Mouse (Mus musculus): Measurements from ENCODE around the gene Dusp22. TPM values are rescaled to one million over a fixed set of nuclear protein-coding genes. Genes with fewer than 3 reads are reported as not detected.

Gene Dusp22
- total RNA-seq, 2 experiments from 2014 or later, result 24.9 to 32.8 TPM

DNA sequence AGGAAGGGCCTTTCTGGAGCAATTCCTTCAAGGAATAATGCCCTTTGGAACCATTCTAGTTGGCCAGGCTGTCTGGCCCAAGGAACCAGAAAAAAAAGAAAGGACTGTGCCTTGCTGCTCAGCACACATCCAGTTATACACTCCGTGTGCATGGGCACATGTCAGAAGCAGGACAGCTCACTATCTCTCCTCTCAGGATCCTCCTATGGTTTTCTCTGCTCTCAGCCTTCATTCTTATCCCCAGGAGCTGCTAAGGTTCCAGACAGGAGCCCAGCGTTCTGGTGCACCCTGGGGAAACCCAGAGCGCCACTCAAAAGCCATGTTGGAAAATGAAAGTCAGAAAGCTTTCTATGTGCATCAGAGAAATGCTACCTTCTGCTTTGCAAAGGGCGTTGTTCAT lies 55.8 kb downstream of the Dusp22 start:
- DNase-seq, result no peak

DNA sequence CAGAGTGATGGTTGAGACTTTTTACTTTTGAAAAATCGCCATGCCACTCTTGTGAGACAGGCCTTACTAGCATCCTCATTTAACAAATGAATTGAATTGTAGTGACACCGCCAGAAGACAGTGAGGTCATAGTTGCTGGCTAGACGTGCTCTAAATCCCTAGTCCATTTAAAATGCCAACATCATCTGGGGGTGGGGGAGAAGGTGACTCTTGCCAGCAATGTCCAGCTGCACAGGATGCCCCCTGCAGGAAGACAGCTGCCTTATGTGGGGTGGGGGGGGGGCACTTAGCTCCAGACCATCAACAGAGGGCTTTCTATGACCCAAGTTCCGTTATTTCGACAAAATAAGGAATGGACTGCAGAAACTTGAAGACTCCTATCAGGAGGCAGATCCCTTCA lies 56.8 kb downstream of the Dusp22 start:
- no peak for DNase-seq

DNA sequence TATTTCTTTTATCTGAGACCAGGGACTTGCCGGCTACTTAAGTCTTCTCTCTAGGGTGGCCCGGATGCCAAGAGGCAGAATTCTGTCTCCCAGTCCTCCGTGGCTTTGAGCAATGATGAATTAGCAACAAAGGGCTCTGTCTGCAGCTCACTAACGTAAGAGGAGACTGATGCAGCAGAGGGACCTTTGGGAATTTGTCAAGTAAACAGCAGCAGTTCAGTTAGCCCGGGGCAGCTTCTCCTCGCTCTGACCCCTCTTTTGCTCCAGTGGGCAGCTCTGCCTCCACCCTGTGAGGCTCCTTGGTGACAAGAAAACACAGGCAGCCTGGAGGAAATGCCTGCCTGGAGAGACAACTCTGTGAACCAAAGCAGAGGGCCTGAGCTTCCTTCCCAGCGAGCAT lies 62.8 kb downstream of the Dusp22 start:
- DNase-seq, result no peak

DNA sequence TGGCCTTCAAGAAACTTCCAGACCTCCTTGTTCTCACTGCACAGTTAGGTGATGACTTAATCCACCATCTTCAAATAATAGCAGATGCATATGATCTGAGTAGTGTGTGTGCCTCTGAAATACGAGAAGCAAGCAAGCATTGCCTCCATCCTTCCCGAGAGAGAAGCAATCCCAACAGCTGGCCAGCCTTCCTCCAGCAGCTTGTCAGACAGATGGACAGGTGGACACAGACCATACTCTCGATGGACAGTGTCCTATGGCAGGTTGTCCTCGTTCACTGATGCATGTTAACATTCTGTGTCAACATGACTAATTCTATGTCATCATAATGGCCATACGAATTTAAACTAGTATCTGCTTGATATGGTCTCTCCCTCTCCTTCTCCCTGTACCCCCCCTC lies 63.5 kb downstream of the Dusp22 start:
- DNase-seq, result no peak

DNA sequence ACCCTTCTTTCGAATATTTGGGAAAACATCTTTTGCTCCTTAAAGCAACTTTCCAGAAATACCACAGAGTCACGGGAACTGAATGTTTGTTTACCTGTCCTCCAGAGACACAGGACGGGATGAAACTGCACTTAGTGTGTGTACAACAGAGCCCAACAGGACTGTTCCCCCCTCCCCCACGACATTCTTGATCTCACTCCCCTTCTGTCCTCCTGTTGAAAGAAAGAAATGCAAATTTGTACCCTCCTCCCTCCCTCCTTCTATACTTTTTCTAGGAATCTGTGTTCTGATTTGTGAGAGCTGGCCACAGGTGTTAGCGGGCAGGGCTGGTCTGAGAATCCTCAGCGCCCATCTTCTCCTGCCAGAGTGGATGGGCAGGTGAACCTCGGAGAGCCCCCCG lies 64.1 kb downstream of the Dusp22 start:
- DNase-seq, result no peak

DNA sequence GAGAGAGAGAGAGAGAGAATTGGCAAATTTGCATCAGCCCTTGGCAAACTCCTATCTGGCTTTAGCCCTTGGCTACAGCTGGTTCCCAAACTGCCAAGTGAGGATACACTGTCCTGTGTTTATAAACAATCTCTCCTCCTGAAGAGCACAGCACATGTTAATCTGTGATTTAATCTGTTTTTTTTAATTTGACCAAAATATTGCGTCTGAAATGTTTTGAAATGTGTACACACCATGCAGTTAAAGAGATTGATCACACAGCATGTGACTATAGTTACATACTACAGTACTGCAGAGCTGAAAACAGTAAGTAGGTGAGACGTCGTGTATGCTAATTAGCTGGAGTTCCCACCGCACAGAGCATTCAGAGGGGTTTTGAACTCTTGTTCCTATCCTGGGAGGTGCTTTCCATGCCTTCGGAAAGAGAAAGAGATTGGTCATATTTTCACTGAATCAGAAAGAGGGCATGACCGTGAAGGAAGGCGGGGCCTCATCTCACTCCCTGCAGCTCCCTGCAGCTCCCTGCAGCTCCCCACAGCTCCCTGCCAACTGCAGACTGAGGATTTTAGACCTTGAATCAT lies 65.0 kb downstream of the Dusp22 start:
- peak; percentile 32 to 66 for DNase-seq

DNA sequence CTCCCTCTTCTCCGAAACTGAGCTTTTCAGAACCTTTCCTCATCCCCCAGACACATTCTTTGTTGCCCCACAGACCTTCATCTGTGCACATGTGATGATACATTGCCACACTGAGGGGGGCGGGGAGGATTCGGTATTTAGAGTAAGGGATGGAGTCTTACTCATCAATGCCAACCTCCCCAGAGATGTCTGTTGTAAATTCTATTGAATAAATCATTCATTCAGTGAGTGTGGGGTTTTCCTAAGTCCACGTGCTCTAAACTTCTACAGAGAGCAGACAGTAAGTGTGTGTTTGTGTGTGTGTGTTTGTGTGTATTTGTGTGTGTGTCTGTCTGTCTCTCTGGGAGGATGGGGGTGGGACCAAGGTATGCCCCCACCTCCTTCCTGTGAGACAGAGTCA lies 67.1 kb downstream of the Dusp22 start:
- DNase-seq, result no peak

DNA sequence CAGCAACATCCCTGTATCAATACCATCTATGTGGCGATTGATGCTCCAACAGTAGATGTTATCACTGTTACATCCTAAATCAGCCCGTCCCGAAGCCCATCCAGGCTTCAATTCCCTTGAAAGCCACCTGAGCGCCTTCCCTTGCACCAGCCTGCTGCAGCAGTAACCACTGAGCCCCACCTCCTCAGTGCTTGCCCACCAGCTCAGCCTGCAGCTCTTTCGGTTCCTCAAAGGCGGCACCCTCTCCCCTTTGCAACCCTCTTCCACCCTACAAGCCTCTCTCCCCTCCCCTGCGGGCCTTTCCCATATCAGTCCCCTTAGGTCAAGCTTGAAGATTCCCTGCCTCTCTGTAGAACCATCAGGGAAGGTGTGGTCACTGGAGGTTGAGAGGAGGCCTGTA lies 68.4 kb downstream of the Dusp22 start:
- no peak for DNase-seq

DNA sequence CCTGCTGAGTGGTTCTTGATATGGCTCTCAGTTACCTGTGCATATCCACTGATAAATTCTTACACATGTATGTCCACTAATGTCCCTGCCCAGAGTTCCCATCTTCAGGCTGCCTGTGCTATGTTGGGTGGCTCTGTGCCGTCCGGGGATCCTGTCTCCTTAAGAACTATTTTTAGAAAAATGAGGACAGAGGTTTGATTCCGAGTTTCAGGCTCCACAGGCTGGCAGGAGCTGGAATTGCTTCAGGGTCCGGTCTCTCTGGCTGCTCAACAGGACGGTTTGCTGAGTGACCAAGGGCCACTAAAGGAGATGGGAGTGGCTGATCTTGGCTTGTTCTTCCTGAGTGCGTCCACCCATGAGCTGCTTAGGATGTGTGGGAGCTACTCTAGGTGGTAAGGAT lies 69.4 kb downstream of the Dusp22 start:
- DNase-seq, result peak; percentile 29 to 56

DNA sequence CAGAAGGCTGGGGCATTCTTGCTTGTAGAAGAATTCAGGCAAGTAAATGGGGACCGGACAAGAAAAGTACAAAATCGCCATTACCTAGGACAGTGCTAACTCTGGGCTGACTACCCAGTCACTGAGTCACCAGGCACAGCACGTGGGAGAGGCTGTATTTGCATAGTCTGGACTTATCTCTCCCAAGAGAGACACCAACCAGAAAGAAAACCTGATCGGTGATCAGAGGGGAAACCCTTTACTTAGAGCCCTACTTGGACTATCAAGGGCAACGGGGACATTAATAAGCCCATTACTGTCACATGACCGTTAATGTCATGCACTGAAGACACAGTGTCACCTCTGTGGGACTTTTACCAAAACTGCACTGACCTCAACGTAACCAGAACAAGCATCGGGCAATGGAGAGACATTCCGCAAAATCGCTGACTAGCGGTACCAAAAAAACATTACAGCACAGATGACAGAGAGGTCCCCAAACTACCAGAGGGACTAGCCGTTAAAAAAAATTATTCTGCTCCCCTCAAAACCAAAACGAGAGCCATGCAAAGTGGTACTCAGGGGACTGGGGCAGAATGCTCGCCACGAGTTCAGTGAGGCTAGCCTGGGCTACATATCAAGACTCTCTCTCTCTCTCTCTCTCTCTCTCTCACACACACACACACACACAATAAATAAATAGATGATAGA lies 70.5 kb downstream of the Dusp22 start:
- peak; percentile 36 to 53 for DNase-seq

DNA sequence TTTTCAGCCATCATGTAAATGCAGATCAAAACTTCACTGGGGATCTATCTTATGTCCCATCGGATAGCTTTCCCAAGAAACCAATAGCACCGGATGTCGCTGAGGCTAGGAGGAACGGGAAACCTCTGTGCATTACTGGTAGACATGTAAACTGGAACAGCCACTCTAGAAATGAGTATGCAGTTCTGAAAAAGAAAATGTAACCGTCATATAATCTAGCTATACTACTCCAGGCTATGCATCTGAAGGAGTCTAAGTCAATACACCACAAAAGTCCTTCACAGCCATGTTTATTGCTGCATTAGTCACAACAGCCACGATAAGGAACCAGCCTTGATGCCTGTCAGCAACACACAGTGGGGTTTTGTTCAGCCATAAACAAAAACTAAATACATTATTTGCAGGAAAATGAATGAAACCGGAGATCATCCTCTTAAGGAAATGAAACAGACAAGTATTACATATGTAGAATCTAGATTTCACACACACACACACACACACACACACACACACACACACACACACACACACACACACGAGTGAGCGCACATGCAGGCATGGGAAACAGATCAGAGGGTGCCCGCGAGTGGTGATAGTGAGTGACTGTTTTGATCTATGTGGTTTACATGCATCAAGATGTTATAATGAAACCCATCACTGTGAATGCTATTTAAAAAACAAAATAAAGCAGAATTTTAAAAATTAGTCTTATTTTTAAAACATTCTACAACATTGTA lies 73.1 kb downstream of the Dusp22 start:
- no peak for DNase-seq

DNA sequence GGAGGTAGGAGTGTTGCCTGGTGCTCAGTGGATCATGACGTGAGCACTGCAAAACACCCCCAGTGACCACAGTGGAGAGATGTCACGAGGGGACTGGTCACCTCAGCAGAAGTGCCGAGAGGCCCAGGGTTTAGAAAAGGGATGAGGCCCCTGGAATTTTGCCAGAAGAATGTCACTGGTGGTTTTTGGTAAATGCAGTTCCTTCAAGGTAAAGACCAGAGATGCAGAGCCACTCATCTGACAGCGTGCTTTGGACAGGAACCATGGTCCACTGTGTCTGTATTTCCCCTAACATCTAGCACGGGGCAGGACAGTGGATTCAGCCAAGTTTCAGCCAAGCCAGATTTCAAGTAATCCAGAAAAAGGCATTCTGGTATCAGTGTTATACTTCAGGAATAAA lies 76.9 kb downstream of the Dusp22 start:
- no peak for DNase-seq

DNA sequence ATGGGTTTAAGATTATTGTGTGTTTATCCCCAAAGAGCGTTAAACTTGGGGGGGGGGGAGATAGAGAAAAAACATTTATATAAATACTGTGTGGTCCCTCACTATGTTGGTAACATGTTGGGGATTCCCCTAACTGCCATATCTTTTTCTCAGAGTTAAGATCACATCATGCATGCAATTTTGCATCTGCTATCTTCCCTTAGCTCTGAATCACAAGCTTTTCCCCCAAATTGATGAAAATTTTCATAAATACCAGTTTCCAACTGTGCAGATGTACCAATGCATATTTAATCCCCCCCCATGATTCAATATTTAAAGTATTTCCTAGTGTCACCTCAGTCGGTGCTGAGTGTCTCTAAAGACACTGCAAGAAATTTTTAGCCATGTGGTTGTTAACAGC lies 77.5 kb downstream of the Dusp22 start:
- no peak for DNase-seq

DNA sequence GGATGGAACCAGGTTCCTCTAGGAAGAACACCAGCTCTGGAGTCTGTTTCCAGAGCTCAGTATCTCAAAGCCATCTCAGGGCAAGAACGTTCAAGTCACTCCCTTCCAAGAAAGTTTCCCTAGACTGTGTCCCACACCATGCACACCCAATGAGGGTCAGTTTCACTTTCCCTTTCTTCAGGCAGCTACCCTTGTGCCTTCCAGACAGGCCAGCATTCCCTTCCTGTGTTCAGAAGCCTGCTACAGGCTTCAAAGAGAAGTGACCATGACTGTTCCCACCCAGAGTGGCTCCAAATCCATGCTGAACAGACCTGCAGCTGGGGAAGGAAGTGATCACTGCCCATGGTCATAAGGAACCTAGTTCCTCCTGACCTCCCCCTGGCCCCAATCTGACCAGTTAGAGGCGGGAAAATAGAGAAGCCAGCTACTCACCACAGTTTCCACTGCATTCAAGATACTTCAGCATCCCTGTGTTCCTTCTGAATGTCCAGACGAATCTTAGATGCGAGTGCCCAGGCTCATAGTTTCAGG lies 78.6 kb downstream of the Dusp22 start:
- no peak for DNase-seq

DNA sequence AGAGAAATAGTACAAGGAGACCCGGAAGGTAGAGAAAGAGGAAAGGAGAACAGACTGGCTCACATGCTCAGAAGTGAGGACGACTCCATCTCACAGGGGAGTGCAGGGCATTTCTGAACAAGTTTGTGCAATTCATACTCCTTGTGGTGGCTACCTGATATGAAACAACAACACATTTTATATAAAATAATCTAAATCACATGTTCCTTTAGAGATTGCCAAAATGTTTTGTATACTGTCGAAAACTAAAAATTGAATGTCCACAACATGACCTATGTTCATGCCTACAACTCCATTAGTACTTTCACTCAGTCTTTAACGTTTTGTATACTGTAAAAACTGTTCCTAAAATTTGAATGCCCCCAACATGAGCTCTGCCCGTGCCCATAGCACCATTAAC lies 81.4 kb downstream of the Dusp22 start:
- DNase-seq, result no peak

DNA sequence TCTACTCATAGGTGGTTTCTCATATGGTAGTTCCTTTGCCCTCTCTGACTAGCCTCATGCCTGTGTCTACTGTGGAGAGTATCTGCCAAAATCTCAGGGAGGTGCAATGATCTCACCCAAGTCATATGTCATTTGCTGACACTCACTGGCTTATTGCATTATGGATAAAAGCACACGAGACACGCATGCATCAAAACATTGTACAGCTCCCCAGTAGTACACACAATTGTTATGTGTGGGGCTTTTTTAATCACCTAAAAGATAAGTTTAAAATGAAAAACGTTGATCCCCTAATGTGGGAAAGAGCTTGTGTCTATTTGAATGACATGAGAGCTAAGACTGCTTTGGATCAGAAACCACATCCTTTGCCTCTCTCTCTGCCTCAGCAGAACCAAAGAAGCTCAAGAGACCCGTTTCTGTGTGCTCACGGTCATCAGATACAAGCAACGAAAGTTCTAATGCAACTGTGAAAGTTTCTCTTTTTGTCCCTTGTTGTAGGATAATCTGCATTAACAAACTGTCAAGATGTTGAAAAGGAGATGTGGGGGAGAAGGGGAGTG lies 82.7 kb downstream of the Dusp22 start:
- DNase-seq, result no peak

DNA sequence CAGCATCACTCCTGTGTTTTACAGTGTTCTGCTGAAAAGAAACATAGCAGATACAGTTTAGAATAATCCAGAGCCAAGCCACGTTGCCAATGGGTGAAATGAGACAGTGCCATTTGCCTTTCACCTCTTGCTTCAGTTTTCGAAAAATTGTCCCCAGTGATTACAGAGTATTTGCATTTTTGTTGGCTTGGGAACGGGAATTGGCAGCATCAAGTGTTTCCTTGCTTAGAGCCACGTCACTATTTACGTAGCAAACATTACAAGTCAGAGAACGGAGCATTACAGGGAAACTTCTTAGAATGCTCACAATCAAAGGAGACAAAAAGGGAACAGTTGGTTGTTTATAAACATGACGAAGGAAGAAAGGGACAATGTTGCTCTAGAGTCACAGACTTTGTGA lies 85.3 kb downstream of the Dusp22 start:
- DNase-seq, result no peak

DNA sequence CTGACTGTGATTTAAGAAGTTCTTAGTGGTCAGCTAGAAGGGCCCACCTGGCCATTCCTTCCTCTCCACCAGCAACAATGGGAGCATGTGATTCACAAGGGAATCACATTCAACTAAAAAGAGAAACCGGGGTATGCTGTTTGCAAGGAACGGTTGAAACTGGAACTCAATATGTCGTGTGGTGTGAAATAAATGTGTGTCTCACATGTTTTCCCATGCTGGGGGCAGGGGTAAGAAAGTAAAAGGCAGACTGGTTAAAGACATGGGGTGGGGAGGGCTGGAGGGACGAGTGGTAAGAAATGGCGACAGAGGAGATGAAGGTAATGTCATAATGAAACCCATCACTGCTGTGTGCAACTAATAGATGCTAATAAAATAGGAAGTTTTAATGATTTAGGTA lies 87.3 kb downstream of the Dusp22 start:
- DNase-seq, result no peak

DNA sequence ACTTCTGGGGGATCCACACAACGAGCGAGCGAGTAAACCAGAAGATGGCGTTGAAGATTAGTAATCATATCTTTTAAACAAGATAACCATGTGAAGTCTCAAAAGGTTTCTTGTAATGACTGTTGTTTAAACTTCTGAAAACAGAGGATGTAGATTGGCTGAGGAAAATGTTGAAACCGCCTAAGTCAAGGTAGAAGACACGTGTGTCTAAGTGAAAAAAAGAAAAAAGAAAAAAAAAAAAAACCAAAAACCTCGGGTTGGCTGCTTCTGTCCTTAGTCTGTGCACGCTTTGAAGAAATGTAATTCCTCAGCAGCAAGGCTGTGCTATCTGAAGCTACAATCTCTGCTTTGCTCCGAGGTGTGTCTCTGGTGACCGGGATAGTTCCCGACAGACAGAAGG lies 87.7 kb downstream of the Dusp22 start:
- no peak for DNase-seq

DNA sequence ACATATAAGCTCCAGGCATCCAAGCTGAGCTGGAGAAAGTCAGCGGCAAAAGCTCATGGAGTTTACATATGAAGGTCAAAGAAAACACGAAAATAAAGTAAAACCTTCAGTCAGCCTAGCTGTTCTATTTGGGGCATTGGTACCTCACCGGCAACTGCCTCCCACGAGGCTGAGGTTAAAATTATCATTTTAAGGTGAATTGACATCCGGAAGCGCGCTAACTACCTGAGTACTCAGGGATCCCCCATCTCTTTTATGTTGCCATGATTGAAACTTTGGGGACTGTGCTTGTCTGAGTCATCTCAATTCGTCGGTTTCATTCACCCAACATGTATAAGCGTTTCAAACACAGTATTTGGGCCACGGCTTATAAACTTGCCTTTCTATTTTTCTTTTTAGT lies 88.5 kb downstream of the Dusp22 start:
- no peak for DNase-seq

DNA sequence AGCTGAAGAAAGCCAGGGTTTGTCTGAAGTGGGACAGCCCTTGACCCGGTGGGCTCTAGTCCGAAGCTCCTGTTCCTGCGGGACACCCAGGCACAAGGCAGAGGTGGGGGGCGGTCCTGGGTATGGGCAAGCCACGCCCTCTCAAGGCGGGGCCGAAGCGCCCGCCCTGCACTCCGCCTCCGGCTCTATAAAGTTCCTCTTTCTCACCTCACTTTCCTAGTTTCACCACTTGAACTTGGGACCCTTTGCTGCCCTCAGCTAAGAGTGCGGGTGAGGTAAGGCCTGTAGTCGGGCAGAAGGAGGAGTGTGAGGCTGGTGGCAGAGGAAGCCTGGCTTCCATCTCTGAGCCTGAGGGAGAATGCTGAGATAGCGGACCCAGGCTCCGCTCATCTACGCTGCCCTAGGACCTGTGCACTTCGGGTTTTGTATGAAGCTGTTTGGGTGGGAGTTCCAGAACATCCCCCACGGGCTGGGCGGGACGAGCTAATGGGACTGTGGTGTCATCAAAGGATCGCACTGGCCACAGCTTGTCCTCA lies 89.3 kb downstream of the Dusp22 start, which contains the start of gene Irf4:
TSS of gene Irf4 (plus strand) at position 206 of the 536 bp plus-strand sequence.
- DNase-seq, result peak; percentile 73 to 83

DNA sequence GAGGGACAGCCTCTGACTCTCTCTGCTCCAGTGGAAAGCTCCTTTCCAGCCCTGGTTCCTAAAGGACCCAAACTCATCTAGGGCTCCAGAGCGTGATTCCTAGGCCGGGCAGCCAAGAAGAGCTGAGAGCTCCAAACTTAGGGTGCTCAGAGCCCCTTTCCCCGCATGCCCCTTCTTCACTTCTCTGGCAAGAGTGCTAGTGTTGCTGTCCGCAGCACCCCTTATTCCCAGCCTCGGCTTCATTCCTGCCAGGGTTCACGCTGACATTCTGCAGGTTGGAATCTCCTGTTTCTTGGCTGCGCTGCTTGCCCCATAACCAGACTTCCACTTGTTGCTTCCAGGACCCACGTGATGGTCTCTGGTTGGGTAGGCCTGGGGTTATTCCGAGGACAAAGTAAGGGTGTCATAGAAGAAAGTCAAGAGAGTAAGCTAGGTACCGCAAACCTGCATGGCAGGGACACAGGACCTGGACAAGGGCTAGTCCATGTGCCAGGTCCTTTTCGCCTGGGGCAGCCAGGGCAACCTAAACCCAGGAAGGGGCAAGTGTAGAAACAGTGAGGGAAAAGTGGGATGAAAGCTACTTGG lies 89.8 kb downstream of the Dusp22 start:
- DNase-seq, result peak in 1 of 2 experiments; percentile 33
